ENCODE assay signal across 15 mouse cellular contexts in genomic region chr14:103723314-103723713, GRCm38 (mm10).
"Had no signal": no experiment of that assay in that cellular context is flagged by ENCODE, and none has a peak within 500 bp of the region (broad histone marks: within the 10 kb centered on the region; RNA-seq: fewer than 3 reads in every experiment).

No protein-coding gene starts in this region.

- H3K4me3 ChIP-seq: neural tube, embryonic 15.5 days; stomach, embryonic 15.5 days had no signal

- DNase-seq: retina, postnatal 1 day; right cerebral cortex, adult 18-20 months; right cerebral cortex, postnatal 14 days; right cerebral cortex, postnatal 25 days; right cerebral cortex, postnatal 4 days; spleen, adult 18-20 months; thymus, adult 18-20 months; thymus, adult 2 months; thymus, postnatal 14 days; thymus, postnatal 25 days; thymus, postnatal 36 days; thymus, postnatal 4 days had no signal

- H3K4me1 ChIP-seq: stomach, embryonic 15.5 days had no signal

- H3K27me3 ChIP-seq: neural tube, embryonic 15.5 days; stomach, embryonic 15.5 days had no signal

- H3K36me3 ChIP-seq: neural tube, embryonic 15.5 days; stomach, embryonic 15.5 days had no signal

- H3K9me3 ChIP-seq: neural tube, embryonic 15.5 days; stomach, embryonic 15.5 days had no signal

- H3K4me2 ChIP-seq: neural tube, embryonic 15.5 days; stomach, embryonic 15.5 days had no signal

- H3K9ac ChIP-seq: neural tube, embryonic 15.5 days; stomach, embryonic 15.5 days had no signal

- H3K27ac ChIP-seq: neural tube, embryonic 15.5 days; stomach, embryonic 15.5 days; stomach, postnatal 0 days had no signal
